Mouse (Mus musculus) ovary, postnatal 10 days (tissue): ENCODE results near the gene Amotl2.

ENCODE experiments used
- DNase-seq: peaks from one replicate; pipeline ENCODE4 v3.0.0; 2022; ENCODE audit warnings: low spot score

The Amotl2 gene

DNA sequence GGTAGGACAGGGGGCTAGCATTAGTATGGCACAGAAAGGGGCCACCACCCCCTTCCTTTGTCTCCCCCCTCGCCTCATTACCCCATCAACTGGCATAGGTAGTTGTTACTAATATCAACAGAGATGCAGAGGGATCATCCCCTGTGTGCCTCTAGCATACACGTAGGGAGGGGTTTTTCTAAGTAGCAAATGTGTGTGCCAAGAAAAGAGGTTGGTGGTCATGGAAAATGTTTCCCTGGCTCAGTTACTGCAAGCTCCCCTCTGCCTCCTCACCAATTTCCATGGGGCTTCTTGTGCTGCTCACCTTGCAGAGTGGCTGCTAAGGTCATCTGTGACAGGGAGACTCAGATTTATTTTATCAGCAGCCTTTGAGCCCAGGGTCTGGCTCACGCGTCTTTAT is 2.6 kb downstream of the Amotl2 start:
- DNase-seq = no peak

DNA sequence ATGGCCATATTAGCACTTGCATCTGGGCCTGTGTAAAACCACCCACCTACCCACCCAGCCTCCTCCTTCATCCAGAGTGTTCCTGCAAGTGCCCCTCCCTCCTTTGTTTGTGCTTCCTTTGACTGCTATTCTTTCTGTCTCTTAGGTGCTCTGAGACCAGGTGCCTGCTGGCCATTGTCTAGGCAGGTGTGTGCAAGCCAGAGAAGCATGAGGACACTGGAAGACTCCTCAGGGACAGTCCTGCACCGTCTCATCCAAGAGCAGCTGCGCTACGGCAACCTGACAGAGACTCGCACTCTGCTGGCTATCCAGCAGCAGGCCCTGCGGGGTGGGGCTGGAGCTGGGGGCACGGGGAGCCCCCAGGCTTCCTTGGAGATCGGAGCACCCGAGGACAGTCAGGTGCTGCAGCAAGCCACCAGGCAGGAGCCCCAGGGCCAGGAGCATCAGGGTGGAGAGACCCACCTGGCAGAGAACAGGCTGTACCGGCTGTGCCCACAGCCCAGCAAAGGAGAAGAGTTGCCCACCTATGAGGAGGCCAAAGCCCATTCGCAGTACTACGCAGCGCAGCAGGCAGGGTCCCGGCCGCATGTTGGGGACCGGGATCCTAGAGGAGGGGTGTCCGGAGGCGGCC is 3.6 kb downstream of the Amotl2 start:
- DNase-seq = no peak

DNA sequence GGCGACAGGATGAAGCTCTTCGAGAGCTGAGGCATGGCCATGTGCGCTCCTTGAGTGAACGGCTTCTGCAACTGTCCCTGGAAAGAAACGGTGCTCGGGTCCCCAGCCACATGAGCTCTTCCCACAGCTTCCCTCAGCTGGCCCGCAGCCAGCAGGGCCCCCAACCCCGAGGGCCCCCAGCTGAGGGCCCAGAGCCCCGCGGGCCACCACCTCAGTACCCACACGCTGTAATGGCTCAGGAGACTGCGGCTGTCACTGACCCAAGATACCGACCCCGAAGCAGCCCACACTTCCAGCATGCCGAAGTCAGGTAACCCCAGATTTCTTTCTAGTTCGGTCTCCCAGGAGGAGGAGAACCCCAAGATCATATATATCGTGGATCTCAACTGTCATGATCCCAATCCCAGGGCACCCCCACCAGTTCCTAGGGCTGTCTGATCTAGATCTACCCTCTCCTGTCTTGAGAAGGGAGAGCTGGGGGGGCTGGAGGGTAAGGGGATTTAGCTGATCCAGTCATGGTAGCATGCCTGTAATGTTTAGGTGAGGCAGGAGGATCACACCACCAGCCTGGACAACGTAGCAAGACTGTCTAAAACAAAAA is 4.2 kb downstream of the Amotl2 start:
- no peak for DNase-seq

DNA sequence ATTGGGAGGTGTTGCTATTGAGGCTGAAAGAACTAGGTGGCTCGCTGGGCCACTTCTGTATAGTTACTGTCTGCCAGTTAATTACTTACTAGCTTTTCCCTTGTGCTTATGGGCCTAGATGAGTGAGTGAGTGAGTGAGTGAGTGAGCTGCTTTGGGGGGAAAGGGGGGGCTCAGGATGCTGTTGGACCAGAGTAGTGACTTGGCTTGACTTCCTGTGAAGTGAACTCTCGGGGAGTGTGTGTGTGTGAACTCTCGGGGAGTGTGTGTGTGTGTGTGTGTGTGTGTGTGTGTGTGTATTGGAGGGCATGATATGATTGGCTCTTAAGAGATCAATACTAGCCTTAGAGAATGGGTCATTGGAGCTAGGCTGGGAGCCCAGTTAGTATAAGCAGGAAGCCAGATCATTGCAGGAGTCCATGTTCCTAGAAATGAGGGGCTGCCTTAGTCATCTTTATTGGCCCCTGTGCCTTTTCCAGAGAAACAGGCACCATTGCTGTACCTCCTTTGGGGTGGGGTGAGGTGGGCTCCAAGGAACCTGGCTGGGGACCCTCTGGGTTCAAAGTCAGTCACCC is 5.0 kb downstream of the Amotl2 start:
- no peak for DNase-seq

DNA sequence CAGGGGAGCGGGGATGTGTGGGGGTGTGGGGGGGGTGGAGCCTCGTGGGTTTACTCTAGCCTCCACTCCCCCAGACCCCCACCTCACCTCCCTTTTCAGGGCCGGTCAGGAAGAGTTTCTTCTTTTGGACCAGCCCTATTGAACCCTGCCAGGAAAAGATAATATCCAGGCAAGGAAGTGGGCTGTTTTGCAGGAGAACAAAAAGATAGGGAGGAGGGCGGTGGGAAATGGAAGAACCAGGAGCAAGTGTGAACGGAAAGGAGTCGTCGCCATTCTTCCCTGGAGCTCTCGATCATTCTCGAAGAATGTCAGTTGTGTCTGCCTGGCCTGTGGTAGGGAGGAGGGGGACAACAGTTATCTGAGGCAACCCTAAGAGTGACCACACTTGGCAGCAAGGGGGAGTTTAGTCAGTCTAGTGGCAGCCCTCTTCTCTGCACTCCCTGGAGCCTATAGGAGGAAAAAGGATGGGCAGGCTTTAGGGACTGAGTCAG is 5.6 kb downstream of the Amotl2 start:
- no peak for DNase-seq

DNA sequence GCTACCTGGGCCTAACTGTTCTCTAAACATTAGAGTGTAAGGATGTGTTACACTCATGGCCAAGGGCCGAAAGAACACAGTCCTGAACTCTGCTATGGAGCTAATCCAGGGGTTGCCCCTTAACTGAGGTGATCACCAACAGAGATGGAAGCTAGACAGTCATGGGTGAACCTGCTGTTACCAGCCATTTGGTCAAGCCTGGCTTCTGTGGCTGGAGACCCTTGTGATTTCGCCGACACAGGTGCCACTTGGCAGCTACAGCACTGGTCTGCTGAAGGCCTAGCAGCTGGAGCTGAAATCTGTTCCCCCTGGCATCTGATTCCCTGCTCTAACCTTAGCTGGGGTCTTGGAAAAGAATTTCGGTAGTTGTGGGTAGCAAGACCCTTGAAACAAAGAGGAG is 6.3 kb downstream of the Amotl2 start:
- no peak for DNase-seq

DNA sequence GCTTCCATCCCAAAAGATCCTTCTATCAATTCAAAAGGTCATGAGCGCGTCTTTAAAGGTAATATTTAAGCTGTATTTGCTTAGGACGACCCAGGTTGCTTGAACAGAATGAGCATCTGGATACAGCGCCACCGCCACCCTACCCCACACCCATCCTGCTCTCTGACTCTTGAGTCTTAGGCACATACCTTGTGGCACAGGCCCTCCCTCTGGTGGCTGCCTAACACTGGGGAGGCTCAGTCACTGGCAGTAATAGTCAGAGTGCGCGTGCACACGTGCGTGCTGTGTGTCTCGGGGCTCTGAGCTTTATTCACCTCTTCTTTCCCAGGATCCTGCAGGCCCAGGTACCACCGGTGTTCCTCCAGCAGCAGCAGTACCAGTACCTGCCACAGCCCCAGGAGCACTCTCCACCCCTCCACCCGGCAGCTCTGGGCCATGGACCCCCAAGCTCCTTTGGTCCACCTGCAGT is 6.8 kb downstream of the Amotl2 start:
- no peak for DNase-seq

DNA sequence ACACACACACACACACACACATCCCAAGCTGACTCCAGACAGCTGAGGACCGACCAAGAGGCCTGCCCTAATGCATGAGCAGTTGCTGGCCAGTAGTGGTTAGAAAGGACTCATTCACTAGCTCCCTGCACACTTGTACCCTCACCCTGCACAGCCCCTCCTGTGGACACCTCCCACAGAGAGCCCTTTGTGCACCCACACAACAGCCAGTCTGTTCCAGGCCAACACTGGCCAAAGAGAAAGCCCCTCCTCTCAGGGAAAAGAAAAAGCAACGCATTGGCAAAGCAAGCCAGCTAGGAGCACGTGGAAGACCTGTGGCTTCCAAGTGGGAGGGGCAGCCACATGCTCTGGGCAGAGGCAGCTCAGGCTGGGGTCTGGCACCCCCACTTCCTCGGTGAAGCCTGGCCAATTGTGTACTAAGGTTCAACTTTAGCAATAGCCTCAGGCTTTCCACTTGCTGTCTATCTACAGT is 7.6 kb downstream of the Amotl2 start:
- DNase-seq = no peak

DNA sequence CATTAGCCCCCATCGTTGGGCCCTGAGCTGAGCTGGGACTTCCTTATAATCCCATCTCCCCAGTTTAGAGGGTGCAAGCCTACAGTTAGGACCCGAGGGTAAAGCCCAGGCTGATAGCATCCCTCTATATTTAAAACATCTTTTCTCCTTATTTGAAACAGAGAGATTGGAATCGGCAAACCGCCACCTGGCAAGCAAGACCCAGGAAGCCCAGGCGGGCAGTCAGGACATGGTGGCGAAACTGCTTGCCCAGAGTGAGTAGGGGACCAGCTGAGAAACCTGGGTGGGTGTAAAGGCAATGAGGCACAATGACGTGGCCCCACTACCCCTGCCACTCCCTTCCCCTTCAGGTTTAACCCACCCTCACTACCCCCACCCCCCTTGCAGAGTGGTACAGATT is 8.5 kb downstream of the Amotl2 start:
- DNase-seq = no peak

DNA sequence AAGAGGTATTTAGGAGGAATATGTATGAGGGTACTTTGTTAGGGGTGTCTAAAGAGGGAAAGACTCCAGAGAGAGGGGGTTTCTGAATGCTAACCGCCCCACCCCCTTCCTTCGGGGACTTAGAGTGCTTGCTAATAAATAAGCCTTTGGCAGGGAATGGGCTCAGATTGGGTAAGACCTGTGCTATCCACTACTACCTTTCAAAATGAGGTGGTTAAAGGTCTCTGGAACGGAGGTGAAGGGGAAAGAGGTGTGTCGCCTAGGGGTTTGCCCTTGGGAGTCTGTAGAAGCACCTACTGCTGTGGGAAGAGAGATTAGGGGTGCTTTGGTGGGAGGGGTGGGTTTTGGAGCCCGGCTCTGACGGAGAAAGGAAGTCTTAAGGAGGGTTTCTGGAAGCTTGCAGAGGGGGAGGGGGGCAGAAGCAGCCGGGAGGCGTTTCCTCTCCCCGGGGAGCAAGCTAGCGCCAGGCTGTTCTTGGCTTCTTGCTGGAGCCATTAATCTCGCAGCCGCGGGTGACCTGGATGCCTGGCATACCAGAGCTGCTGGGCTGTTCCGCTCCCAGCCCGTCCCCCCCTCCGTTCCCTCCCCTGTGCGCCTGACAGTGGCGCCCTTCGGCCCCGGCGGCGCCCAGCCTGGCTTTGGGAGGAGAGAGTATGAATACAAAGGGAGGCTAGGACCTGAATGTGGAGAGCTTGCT is 9.6 kb downstream of the Amotl2 start:
- no peak for DNase-seq

DNA sequence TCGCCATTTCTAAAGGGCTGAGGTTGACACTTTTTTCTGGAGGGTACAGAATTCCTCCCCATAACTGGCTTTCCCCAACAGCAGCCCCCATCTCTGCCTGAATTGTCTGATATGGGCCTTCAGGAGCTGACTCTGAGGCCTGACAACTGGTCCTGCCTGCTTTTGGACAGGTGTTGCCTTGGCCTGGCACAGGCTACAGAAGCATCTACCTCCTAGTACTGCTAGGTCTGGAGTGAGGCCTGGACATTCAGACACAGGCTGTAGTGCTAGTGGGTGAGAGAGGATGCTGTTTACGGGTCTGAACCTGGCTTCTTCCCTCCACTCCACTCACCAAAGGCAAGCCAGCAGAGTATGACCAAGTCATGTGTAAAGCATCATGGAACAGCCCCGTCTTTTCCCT is 10.3 kb downstream of the Amotl2 start:
- DNase-seq = no peak

DNA sequence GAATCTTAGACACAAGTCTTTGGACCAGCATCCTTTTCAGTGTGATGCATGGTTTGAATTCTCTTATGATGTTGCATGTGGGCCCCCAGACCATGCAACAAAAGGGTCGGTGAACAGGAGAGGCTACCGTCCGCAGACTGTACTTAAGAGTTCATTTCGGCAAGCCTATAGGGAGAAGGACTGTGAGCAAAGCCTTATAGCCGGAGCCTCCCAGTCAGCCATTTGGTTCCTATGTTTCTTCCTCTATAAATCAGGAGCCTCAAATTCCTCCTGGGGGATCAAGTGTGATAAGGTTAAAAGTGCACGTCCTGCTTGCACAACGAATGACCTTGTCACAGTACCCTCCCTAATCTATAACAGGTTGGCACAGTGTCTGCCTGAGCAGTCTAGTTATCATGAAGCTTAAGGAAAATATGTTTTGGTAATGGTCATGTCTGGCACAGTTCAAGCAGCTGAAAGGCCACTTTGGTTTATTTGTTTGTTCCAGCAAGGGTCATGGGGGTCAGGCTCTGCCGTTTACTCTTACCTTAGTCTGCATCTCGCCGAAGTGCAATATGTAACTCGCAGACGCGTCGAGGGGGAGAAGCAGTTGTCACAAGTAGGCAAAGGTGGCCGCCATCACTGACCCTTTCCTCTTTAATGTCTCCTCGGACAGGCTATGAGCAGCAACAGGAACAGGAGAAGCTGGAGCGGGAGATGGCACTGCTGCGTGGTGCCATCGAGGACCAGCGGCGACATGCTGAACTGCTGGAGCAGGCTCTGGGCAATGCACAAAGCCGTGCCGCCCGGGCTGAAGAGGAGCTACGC is 11.4 kb downstream of the Amotl2 start:
- DNase-seq = no peak

DNA sequence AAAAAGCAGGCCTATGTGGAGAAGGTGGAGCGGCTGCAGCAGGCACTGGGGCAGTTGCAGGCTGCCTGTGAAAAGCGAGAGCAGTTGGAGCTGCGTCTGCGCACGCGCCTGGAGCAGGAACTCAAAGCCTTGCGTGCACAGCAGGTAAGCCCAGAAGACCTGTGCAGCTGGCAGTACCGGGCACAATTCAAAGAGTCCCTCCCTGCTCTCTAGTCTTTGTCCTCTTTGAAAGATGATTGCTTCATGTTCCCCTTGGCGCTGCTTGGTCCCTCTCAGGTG is 11.9 kb downstream of the Amotl2 start:
- no peak for DNase-seq

DNA sequence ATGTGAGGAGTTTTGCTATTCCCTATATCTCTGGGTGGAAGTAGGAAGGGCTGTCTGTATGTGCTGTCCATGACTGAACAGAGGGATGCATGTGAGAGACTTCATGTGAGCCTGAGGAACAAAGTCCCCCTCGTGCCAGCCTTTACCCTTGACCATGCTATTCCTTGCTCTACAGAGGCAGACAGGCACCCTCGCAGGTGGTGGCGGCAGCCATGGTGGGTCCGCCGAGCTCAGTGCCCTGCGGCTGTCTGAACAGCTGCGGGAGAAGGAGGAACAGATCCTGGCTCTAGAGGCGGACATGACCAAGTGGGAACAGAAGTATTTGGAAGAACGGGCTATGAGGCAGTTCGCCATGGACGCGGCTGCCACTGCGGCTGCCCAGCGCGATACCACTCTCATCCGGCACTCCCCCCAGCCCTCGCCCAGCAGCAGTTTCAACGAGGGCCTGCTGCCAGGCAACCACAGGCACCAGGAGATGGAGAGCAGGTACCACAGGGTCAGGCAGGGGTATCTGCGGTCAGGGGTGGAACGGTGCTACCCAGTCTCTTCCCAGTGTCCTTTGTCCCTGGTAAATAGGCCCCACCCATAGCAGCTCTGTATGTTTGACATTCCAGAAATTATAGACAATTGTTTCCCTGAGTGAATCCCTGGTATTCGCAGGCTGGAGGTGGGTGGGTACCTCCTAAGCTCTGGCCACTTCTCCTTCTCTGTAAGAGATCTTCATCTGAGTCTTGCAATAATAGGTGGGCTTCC is 12.8 kb downstream of the Amotl2 start:
- no peak for DNase-seq

DNA sequence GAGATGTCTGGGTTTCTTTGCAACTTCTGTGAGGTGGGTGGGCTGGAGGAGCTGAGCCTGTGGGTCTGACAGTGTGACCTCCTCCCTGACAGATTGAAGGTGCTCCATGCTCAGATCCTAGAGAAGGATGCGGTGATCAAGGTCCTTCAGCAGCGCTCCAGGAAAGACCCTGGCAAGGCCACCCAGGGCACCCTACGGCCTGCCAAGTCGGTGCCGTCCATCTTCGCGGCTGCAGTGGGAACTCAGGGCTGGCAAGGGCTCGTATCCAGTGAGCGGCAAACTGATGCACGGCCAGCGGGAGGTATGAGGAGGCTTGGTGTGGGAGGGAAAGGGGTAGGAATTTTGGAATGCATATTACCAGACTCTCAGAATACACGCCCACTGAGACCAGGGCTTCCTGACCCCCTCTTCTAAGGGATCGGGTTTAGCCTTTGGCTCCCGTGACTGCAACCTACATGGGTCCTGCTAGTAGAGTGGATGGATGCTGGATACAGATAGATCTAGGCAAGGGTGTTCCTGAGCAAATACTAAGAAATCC is 13.5 kb downstream of the Amotl2 start:
- no peak for DNase-seq

DNA sequence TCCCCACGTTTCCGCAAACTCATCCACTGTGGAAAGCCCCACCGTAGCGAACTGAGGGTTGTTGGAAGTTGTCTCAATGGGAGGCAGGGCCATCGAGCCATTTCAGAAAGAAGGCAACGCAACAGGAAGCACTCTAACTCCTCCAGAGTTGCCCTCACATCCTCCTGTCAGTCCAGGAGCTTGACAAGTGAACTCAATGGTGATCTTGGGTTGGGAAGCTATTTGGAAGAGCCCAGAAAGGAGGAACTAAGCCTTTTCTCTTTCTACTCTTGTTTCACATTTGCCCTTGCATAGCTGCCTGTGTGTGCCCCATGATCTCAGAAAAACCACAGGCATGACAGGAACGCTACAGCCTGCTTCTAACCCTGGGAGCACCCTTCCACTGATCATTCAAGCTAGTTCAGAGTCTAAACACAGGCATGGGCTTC is 14.6 kb downstream of the Amotl2 start:
- DNase-seq = no peak

DNA sequence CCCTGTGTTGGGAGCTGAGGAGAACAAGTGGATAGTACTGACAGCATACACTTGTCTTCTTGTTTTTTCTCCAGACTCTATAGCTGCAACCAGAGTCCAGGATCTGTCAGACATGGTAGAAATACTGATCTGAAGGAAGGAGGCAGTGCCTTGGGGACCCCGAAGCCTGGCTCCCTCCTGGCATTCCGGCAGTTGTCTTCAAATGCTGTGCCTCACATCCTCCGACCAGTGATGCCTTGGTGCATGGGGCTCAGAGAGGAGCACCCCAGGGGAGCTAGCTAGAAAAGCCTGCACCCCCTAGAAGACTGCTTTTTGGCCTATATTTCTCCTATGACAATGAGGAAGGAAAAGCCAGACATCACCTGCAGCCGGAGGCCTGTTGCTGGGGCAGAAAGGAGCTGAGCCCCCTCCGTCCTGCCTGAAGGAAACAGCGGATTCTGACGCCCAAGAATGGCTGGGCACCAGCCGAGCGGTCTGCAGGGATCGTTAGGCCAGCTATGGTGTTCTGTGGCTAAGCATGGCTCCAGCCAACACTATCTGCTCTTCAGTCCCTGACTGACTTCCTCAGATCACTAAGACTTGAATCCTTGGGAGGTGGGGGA is 15.2 kb downstream of the Amotl2 start:
- no peak for DNase-seq

DNA sequence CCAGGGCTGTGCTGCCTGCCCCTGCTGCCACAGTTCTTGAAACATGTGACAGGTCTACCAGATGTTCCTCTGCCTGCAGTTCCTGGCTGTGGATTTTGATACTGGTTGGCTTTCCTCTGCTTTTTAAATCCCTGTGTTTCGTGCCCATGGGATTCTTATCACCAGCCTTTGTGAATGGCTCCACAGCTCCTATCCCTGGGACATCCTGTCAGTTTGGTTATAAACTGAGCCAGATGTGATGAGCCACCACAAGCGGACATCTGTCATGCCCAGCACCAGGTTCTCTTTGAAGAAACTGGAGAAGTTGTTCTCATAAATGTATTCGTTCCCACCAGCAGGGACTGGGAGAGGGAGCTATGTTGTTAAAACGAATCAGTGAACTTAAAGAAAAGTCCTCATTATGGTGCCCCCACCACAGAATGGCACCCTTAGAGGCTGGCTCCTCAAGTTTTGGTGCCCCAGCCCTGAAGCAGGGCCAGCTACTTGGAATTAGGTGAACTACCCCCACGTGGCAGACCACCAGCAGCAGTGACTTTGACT is 15.9 kb downstream of the Amotl2 start:
- no peak for DNase-seq

DNA sequence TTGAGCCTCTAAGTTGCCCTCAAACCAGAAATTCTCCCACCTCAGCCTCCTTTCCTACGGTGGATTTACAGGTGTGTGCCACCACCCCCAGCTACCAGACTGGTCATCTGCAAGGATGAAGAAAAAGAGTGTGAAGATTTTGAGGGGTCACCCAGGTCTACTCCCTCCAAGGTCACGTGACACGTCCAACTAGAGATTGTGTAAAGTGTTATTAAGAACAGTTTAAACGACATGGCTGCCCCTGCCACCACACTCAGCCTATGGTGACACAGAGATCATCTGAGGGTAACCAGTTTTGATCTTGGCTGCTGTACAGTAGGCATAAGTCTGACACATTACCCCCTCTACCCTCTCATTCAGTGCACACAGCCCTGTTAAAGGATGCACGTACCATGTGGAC is 17.0 kb downstream of the Amotl2 start:
- no peak for DNase-seq

DNA sequence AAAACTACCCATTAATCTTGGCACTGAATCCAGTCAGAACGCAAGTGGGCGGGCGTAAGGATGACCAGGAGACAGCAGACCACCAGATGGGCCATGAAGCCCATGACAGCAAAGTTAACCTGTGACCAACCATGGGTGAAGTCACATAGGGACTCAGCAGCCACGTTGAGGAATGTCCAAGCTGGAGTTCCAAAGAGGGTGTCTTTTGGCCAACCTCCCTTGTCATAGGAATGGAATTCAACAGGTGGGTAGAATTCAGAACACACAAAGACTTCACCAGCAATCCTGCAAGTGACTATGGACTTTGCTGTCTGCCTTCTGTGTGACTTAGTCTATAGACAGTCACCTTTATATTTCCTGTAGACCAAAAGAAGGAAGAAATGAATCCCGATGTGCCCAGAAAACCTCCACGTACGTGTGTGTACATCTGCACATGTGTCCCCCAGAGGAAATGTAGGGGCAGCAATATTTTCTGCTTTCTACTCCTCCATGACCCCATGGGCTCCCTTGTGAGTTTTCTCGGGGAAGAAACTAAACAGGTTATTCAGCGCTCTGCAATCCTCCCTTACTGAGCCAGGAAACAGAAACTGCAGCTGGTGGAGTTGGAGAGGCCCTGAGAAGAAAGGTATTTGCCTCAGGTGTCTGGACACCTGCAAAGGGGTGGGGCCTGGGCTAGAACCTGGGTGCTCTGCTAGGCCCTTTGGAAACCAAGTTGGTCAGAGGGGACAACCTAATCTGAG is 17.7 kb downstream of the Amotl2 start:
- no peak for DNase-seq
